Mouse (Mus musculus) intestine, embryonic 16.5 days (tissue): ENCODE data around the gene OR5BS1P. TPM values are rescaled to one million over a fixed set of nuclear protein-coding genes. Genes with fewer than 3 reads are reported as not detected.
"Not testable (repeated sequence)": the region's sequence is repeated elsewhere in the genome, so short reads cannot be mapped to it uniquely, and the experiment has no call there.

Source experiments
- ATAC-seq: fragments of 200-750 bp; cut with Nextera tagmentation; 2 replicates; pipeline ENCODE4 v1.8.0; 2017; ENCODE audit warnings: moderate TSS enrichment, moderate library complexity
- H3K27ac ChIP-seq: fragments of 300-500 bp; sonication (generic); 2 replicates; pipeline ENCODE4 v1.5.1; 2014; ENCODE audit warnings: mild to moderate bottlenecking, low read length
- H3K27me3 ChIP-seq: fragments of 300-500 bp; sonication (generic); replicated peaks from 2 replicates; pipeline ENCODE4 v1.6.1; 2014; ENCODE audit warnings: low read length, control low read depth, mixed read lengths; ENCODE audit not compliant: control insufficient read depth, insufficient read depth
- H3K36me3 ChIP-seq: fragments of 300-500 bp; sonication (generic); 2 replicates; pipeline ENCODE4 v1.6.1; 2014; ENCODE audit warnings: low read length, control low read depth; ENCODE audit not compliant: control insufficient read depth, insufficient read depth
- H3K4me1 ChIP-seq: fragments of 300-500 bp; sonication (generic); 2 replicates; pipeline ENCODE4 v1.6.1; 2014; ENCODE audit warnings: low read length, control low read depth, mixed read lengths; ENCODE audit not compliant: control insufficient read depth, insufficient read depth
- H3K4me2 ChIP-seq: fragments of 300-500 bp; sonication (generic); 2 replicates; pipeline ENCODE4 v1.6.1; 2014; ENCODE audit warnings: low read depth, low read length, control low read depth
- H3K4me3 ChIP-seq: fragments of 300-500 bp; sonication (generic); 2 replicates; pipeline ENCODE4 v1.5.1; 2014; ENCODE audit warnings: mild to moderate bottlenecking, low read length
- H3K9ac ChIP-seq: fragments of 300-500 bp; sonication (generic); 2 replicates; pipeline ENCODE4 v1.6.1; 2014; ENCODE audit warnings: low read depth, low read length
- H3K9me3 ChIP-seq: fragments of 300-500 bp; sonication (generic); 2 replicates; pipeline ENCODE4 v1.6.1; 2016; ENCODE audit warnings: low read length, control low read depth; ENCODE audit not compliant: control insufficient read depth
- WGBS: fragments of 180-500 bp; shearing (Covaris S2); extraction: QIAGEN DNeasy Blood & Tissue Kit; methylation state at CpG from one replicate; pipeline ENCODE4 v1.1.7; 2014; 5-methylcytosine and 5-hydroxymethylcytosine counted together
- polyA plus RNA-seq: library from polyadenylated mRNA; unstranded; fragments of >200 nt; fragmentation: Nextera tagmentation; extraction: Ambion mirVana; gene quantifications from 2 replicates; pipeline ENCODE4 v1.2.1, GENCODE M21; 2015

Gene OR5BS1P
- not detected in 2 replicates for polyA plus RNA-seq

GRCm38 (mm10) chr15:98469596-98469995 lies at the start of gene OR5BS1P:
TSS of gene OR5BS1P (plus strand) at chr15:98469896.
- ATAC-seq, result no peak
- no peaks in the 10 kb centered on the region for H3K36me3 ChIP-seq
- no peaks in the 10 kb centered on the region for H3K27me3 ChIP-seq
- H3K9ac ChIP-seq, result no peak within 1 kb of the TSS
- no peaks in the 10 kb centered on the region for H3K4me1 ChIP-seq
- H3K27ac ChIP-seq, result no peak within 1 kb of the TSS
- no peaks in the 10 kb centered on the region for H3K9me3 ChIP-seq
- H3K4me2 ChIP-seq, result no peak within 1 kb of the TSS
- no peak within 1 kb of the TSS for H3K4me3 ChIP-seq
- 89% methylated on average over 4 of the region's 4 CpGs for WGBS

GRCm38 (mm10) chr15:98420897-98421296 lies 48.8 kb upstream of the OR5BS1P start:
- Histone ChIP-seq H3K4me1 (0 out of 2 replicates have a peak, but pooled peaks cover 3% of the 10 kb centered on the region), H3K27ac (no peak overlapping the region), H3K9ac (no peak overlapping the region), H3K9me3 (no peaks in the 10 kb centered on the region), H3K4me3 (no peak overlapping the region), H3K27me3 (no peaks in the 10 kb centered on the region), H3K4me2 (no peak overlapping the region), H3K36me3 (no peaks in the 10 kb centered on the region)
- ATAC-seq, result no peak
- WGBS, result 61% methylated on average over 4 of the region's 4 CpGs

- no peaks in the 10 kb centered on the region for H3K36me3 ChIP-seq
- H3K4me3 ChIP-seq, result no peak overlapping the region
- H3K27me3 ChIP-seq, result no peaks in the 10 kb centered on the region
- 0 out of 2 replicates have a peak, but pooled peaks cover 3% of the 10 kb centered on the region for H3K4me1 ChIP-seq
- no peak overlapping the region for H3K4me2 ChIP-seq
- 0 out of 2 replicates have a peak overlapping the region, but pooled peaks have one; percentile 70 for H3K27ac ChIP-seq
- no peaks in the 10 kb centered on the region for H3K9me3 ChIP-seq
- no peak overlapping the region for H3K9ac ChIP-seq
- WGBS, result 55% methylated on average over 14 of the region's 14 CpGs
- no peak for ATAC-seq
Observed at GRCm38 (mm10) chr15:98424326-98424725, 45.4 kb upstream of the OR5BS1P start.

- Histone ChIP-seq H3K4me3 (no peak overlapping the region), H3K9ac (no peak overlapping the region), H3K4me1 (0 out of 2 replicates have a peak, but pooled peaks cover 3% of the 10 kb centered on the region), H3K4me2 (peak overlapping the region; percentile 23), H3K27me3 (no peaks in the 10 kb centered on the region), H3K27ac (peak overlapping the region; percentile 70), H3K36me3 (no peaks in the 10 kb centered on the region), H3K9me3 (no peaks in the 10 kb centered on the region)
- ATAC-seq, result peak; percentile 90
- 26% methylated on average over 6 of the region's 6 CpGs for WGBS
Observed at GRCm38 (mm10) chr15:98424753-98425152, 44.9 kb upstream of the OR5BS1P start.

- Histone ChIP-seq H3K9ac (no peak overlapping the region), H3K9me3 (no peaks in the 10 kb centered on the region), H3K27ac (peak overlapping the region; percentile 70), H3K4me3 (no peak overlapping the region), H3K36me3 (no peaks in the 10 kb centered on the region), H3K4me1 (0 out of 2 replicates have a peak, but pooled peaks cover 3% of the 10 kb centered on the region), H3K4me2 (peak overlapping the region; percentile 23; the same call in 1 of the 2 replicates), H3K27me3 (no peaks in the 10 kb centered on the region)
- peak; percentile 98 for ATAC-seq
- 55% methylated on average over 7 of the region's 7 CpGs for WGBS
Observed at GRCm38 (mm10) chr15:98425188-98425587, 44.5 kb upstream of the OR5BS1P start.

GRCm38 (mm10) chr15:98430925-98431324 lies 38.8 kb upstream of the OR5BS1P start, which contains the start of gene Olfr282:
TSS of gene Olfr282 (plus strand) at chr15:98431225.
- not testable (repeated sequence) for H3K4me1 ChIP-seq, H3K27ac ChIP-seq, H3K9ac ChIP-seq, H3K9me3 ChIP-seq, ATAC-seq, H3K4me2 ChIP-seq, H3K36me3 ChIP-seq, H3K27me3 ChIP-seq, H3K4me3 ChIP-seq
- WGBS, result 87% methylated on average over 5 of the region's 5 CpGs

DNA sequence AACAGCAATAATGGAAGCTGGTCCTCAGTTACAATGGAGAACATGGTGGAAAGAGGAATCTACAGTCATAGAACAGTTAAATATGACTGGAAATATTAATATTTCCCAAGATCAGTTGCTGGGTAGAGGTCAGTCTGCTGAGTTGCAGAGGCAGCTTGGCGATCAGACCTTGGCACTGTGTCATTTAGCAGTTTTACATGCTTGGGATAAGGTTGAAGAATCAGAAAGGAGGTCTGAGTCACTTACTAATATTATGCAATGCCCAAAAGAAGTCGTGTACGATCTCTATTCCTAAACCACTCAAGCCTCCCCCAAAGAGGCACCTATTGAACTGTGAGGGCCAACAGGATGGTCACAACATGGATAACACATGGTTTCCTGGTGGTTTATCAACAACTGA lies 25.1 kb upstream of the OR5BS1P start:
- ATAC-seq, result no peak
- Histone ChIP-seq H3K4me1 (no peaks in the 10 kb centered on the region), H3K4me3 (no peak overlapping the region), H3K27ac (no peak overlapping the region), H3K27me3 (no peaks in the 10 kb centered on the region), H3K4me2 (no peak overlapping the region), H3K9ac (no peak overlapping the region), H3K36me3 (no peaks in the 10 kb centered on the region), H3K9me3 (no peaks in the 10 kb centered on the region)
- WGBS, result 84% methylated on average over 3 of the region's 3 CpGs

GRCm38 (mm10) chr15:98448521-98448920 lies 21.2 kb upstream of the OR5BS1P start:
- H3K4me1 ChIP-seq, result no peaks in the 10 kb centered on the region
- H3K9me3 ChIP-seq, result no peaks in the 10 kb centered on the region
- 54% methylated on average over 4 of the region's 4 CpGs for WGBS
- no peak overlapping the region for H3K27ac ChIP-seq
- no peaks in the 10 kb centered on the region for H3K36me3 ChIP-seq
- no peak for ATAC-seq
- no peak overlapping the region for H3K4me3 ChIP-seq
- no peaks in the 10 kb centered on the region for H3K27me3 ChIP-seq
- no peak overlapping the region for H3K4me2 ChIP-seq
- H3K9ac ChIP-seq, result no peak overlapping the region

DNA sequence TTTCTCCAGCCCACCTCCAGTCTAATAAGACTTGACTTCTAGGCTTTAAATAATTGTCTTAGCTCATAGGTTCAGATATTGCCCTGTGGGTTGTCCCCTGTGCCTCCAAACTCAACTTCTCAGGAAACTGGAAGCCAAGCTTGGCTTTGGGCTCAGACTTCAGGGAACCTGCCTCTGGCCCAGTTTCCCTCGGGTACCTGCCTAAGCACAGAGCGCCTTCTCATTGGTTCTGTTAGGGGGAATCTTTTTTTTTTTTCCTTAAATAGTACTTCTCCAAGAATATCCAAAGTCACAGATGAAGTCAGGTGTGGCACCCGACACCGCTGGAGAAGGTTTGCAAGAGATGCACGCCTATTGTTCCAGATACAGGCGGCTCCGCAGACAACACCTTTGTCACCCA lies 17.4 kb upstream of the OR5BS1P start, which contains the start of gene Olfr281:
TSS of gene Olfr281 (plus strand) at position 301 of the 400 bp plus-strand sequence.
- Histone ChIP-seq H3K27ac (no peak within 1 kb of the TSS), H3K9ac (no peak within 1 kb of the TSS), H3K4me3 (no peak within 1 kb of the TSS), H3K4me2 (no peak within 1 kb of the TSS), H3K27me3 (no peaks in the 10 kb centered on the region), H3K36me3 (no peaks in the 10 kb centered on the region), H3K9me3 (no peaks in the 10 kb centered on the region), H3K4me1 (no peaks in the 10 kb centered on the region)
- no peak for ATAC-seq
- WGBS, result 86% methylated on average over 7 of the region's 7 CpGs

GRCm38 (mm10) chr15:98471539-98471938 lies 1.8 kb downstream of the OR5BS1P start:
- H3K36me3 ChIP-seq, result no peaks in the 10 kb centered on the region
- H3K27me3 ChIP-seq, result no peaks in the 10 kb centered on the region
- no peak overlapping the region for H3K27ac ChIP-seq
- no peak for ATAC-seq
- no peak overlapping the region for H3K4me3 ChIP-seq
- H3K9ac ChIP-seq, result no peak overlapping the region
- WGBS, result 91% methylated on average over 13 of the region's 13 CpGs
- H3K4me1 ChIP-seq, result no peaks in the 10 kb centered on the region
- H3K4me2 ChIP-seq, result no peak overlapping the region
- no peaks in the 10 kb centered on the region for H3K9me3 ChIP-seq
